Comparison of ENCODE assay signal across 7 mouse cellular contexts in genomic region chr11:53479783-53480301, GRCm38 (mm10). TPM values are rescaled to one million over a fixed set of nuclear protein-coding genes. Genes with fewer than 3 reads are reported as not detected.
DNase-seq lines count a peak whose midpoint lies in the region; ATAC-seq and TF ChIP-seq lines count a peak whose summit lies in the region.

Gene Gm9945, plus strand, starts transcription at chr11:53480166.
Gene Sowaha, minus strand, starts transcription at chr11:53480274.

- H3K36me3 ChIP-seq in ES-E14 (ENCODE audit: control insufficient read depth, insufficient read depth, low read length, poor library complexity, severe bottlenecking): no peaks in the 10 kb centered on the region
- peaks cover 37% of the 10 kb centered on the region for H3K36me3 ChIP-seq in erythroblast, embryonic 14.5 days (ENCODE audit: control insufficient read depth)
- no peaks in the 10 kb centered on the region for H3K36me3 ChIP-seq in intestine, embryonic 15.5 days
- no peaks in the 10 kb centered on the region for H3K36me3 ChIP-seq in stomach, embryonic 14.5 days (ENCODE audit: control insufficient read depth, insufficient read depth, low read length)

- peaks cover 0 to 2% of the 10 kb centered on the region in 2 experiments; a peak in 1 of 4 replicates for H3K4me1 ChIP-seq in ES-E14 (ENCODE audit: control insufficient read depth in 2 of 2, insufficient read depth in 2 of 2, low read length in 2 of 2, poor library complexity in 1 of 2)
- peaks cover 79% of the 10 kb centered on the region for H3K4me1 ChIP-seq in erythroblast, embryonic 14.5 days (ENCODE audit: control insufficient read depth)
- peaks cover 21% of the 10 kb centered on the region for H3K4me1 ChIP-seq in intestine, embryonic 15.5 days (replicated peaks)
- H3K4me1 ChIP-seq in stomach, embryonic 14.5 days (ENCODE audit: control insufficient read depth, insufficient read depth, low read length): 0 out of 2 replicates have a peak, but pooled peaks cover 6% of the 10 kb centered on the region

- no peaks in the 10 kb centered on the region for H3K9me3 ChIP-seq in ES-E14 (ENCODE audit: control insufficient read depth, insufficient read depth, low read depth, low read length)
- H3K9me3 ChIP-seq in erythroblast, embryonic 14.5 days (ENCODE audit: control insufficient read depth, low read length): peaks cover 13% of the 10 kb centered on the region
- no peaks in the 10 kb centered on the region for H3K9me3 ChIP-seq in intestine, embryonic 15.5 days
- H3K9me3 ChIP-seq in stomach, embryonic 14.5 days (ENCODE audit: control insufficient read depth, low read depth, low read length): 0 out of 2 replicates have a peak, but pooled peaks cover 3% of the 10 kb centered on the region

- H3K9ac ChIP-seq in ES-E14 (ENCODE audit: insufficient read depth, low read depth, low read length, poor library complexity, severe bottlenecking): peak within 1 kb of the TSS; percentile 15; the same call in 1 of the 2 replicates
- peak within 1 kb of the TSS; percentile 29 for H3K9ac ChIP-seq in intestine, embryonic 15.5 days
- no peak within 1 kb of the TSS for H3K9ac ChIP-seq in stomach, embryonic 14.5 days (replicated peaks; ENCODE audit: low read depth, low read length)

- in situ Hi-C loops in ES-E14 (cut with MboI; ENCODE audit: low sequenced_read_pairs in 2 of 2, unreplicated experiment in 2 of 2): no loop called here

- H3K27ac ChIP-seq in ES-E14 (ENCODE audit: insufficient read depth, low read depth, low read length, poor library complexity, severe bottlenecking): no peak within 1 kb of the TSS
- no peak within 1 kb of the TSS for H3K27ac ChIP-seq in intestine, embryonic 15.5 days
- no peak within 1 kb of the TSS for H3K27ac ChIP-seq in stomach, embryonic 14.5 days (ENCODE audit: low read length)

- WGBS in intestine, embryonic 15.5 days: 3% methylated on average over 40 of the region's 40 CpGs
- WGBS in stomach, embryonic 14.5 days: 4% methylated on average over 40 of the region's 40 CpGs

- intact Hi-C loops in left cerebral cortex, postnatal 10 days (cut with DNase I): no loop called here

- peak within 1 kb of the TSS; percentile 86 for H3K4me2 ChIP-seq in intestine, embryonic 15.5 days (replicated peaks)
- peak within 1 kb of the TSS; percentile 69 for H3K4me2 ChIP-seq in stomach, embryonic 14.5 days (replicated peaks; ENCODE audit: low read depth, low read length)

- ATAC-seq in intestine, embryonic 15.5 days: peak; percentile 82
- ATAC-seq in megakaryocyte, adult 5-6 weeks (ENCODE audit: poor library complexity, severe bottlenecking): peak; percentile 27; the same call in 1 of the 2 replicates
- peak; percentile 56; the same call in 1 of the 2 replicates for ATAC-seq in stomach, embryonic 14.5 days (ENCODE audit: insufficient number of reproducible peaks, insufficient read depth, low FRiP score, low read depth)

- H3K27me3 ChIP-seq in erythroblast, embryonic 14.5 days (ENCODE audit: control insufficient read depth): peaks cover 53% of the 10 kb centered on the region
- peaks cover 52% of the 10 kb centered on the region for H3K27me3 ChIP-seq in intestine, embryonic 15.5 days (replicated peaks)
- H3K27me3 ChIP-seq in stomach, embryonic 14.5 days (ENCODE audit: control insufficient read depth, insufficient read depth, low read length): peaks cover 49% of the 10 kb centered on the region

- no peak for DNase-seq in ES-E14 (ENCODE audit: low read depth, low spot score)
- peak; percentile 29 for DNase-seq in adrenal gland, postnatal 25 days
- peak; percentile 60 to 61 for DNase-seq in left cerebral cortex, postnatal 10 days (ENCODE audit: extremely low spot score in 1 of 2, low spot score in 2 of 2)

- H3K4me3 ChIP-seq in ES-E14 (ENCODE audit: insufficient read depth in 1 of 2, low read depth in 1 of 2, low read length in 2 of 2, poor library complexity in 1 of 2, severe bottlenecking in 1 of 2): peak within 1 kb of the TSS; percentile 61 to 67
- peak within 1 kb of the TSS; percentile 97 for H3K4me3 ChIP-seq in erythroblast, embryonic 14.5 days (replicated peaks)
- peak within 1 kb of the TSS; percentile 43 for H3K4me3 ChIP-seq in intestine, embryonic 15.5 days (replicated peaks)
- peak within 1 kb of the TSS; percentile 29 for H3K4me3 ChIP-seq in stomach, embryonic 14.5 days (ENCODE audit: low read depth, low read length)

TF ChIP-seq in ES-E14, 5 proteins besides CTCF, POLR2A, EP300 and RAD21:
- TF ChIP-seq MAFK (IDR thresholded peaks at IDR 0.05; ENCODE audit: insufficient read depth, low read depth, low read length): no peak
- TF ChIP-seq ZNF384 (IDR thresholded peaks at IDR 0.05; ENCODE audit: low read depth, low read length): no peak
- no peak for TF ChIP-seq CHD2 (IDR thresholded peaks at IDR 0.05; ENCODE audit: low read depth, low read length)
- 0 out of 2 replicates have a peak, but pooled peaks have one; percentile 13 for TF ChIP-seq HCFC1 (IDR thresholded peaks at IDR 0.05; ENCODE audit: borderline replicate concordance, insufficient read depth, low read length)
- TF ChIP-seq ZC3H11A (IDR thresholded peaks at IDR 0.05; ENCODE audit: borderline replicate concordance, low read depth, low read length): no peak
TF ChIP-seq in ES-E14: peak in this region for 1.

RNA-seq across cellular contexts. Expression of gene Gm9945, which starts in this region (rescaled TPM):
- total RNA-seq in ES-E14 (2012; rRNA removed): not detected in 2 replicates
- not detected in 2 replicates for total RNA-seq in adrenal gland, postnatal 25 days (2021)
- not detected in 2 replicates for polyA plus RNA-seq in erythroblast, embryonic 14.5 days (2012)
- not detected in 2 replicates for polyA plus RNA-seq in intestine, embryonic 15.5 days (2015; fragmentation: Nextera tagmentation; extraction: Ambion mirVana)
- total RNA-seq in left cerebral cortex, postnatal 10 days (2021): 1 to 10 TPM; 1.1 to 2.1 TPM
- not detected in 2 replicates for total RNA-seq in megakaryocyte, adult 5-6 weeks (2015)
- total RNA-seq in megakaryocyte, adult 5-6 weeks (2017): not detected in 2 replicates
- polyA plus RNA-seq in stomach, embryonic 14.5 days (2014; fragmentation: Nextera tagmentation; extraction: Ambion mirVana): not detected in 2 replicates

RNA-seq across cellular contexts. Expression of gene Sowaha, which starts in this region (rescaled TPM):
- 0.11 and 0.13 TPM in 2 replicates for total RNA-seq in ES-E14 (2012; rRNA removed)
- 0.30 and 0.33 TPM in 2 replicates for total RNA-seq in adrenal gland, postnatal 25 days (2021)
- polyA plus RNA-seq in erythroblast, embryonic 14.5 days (2012): 9.4 and 11.2 TPM in 2 replicates
- 0.56 and 0.57 TPM in 2 replicates for polyA plus RNA-seq in intestine, embryonic 15.5 days (2015; fragmentation: Nextera tagmentation; extraction: Ambion mirVana)
- total RNA-seq in left cerebral cortex, postnatal 10 days (2021): 10 to 100 TPM; 43.8 to 50.1 TPM
- not detected in 2 replicates for total RNA-seq in megakaryocyte, adult 5-6 weeks (2015)
- total RNA-seq in megakaryocyte, adult 5-6 weeks (2017): not detected in 2 replicates
- 0.13 and 0.24 TPM in 2 replicates for polyA plus RNA-seq in stomach, embryonic 14.5 days (2014; fragmentation: Nextera tagmentation; extraction: Ambion mirVana)

Comparison
In these comparisons a context has a peak if more than half of its experiments do, and no peak if none do; other contexts are left out.
1. RNA of gene Sowaha (total RNA-seq): 43.8 to 50.1 TPM in left cerebral cortex, postnatal 10 days; 0.30 to 0.33 TPM in adrenal gland, postnatal 25 days, 0.11 to 0.13 TPM in ES-E14 and not detected in megakaryocyte, adult 5-6 weeks; every median in the first group is over 10 times any median in the second.
2. Peak in DNase-seq in adrenal gland, postnatal 25 days; RNA of the genes that start here not detected or under 1 TPM.
3. Peak in ATAC-seq, H3K4me3 ChIP-seq, H3K9ac ChIP-seq and H3K4me2 ChIP-seq in intestine, embryonic 15.5 days; RNA of the genes that start here not detected or under 1 TPM.
4. Peak in ATAC-seq in megakaryocyte, adult 5-6 weeks; RNA of the genes that start here not detected or under 1 TPM.
5. Peak in ATAC-seq, H3K4me3 ChIP-seq and H3K4me2 ChIP-seq in stomach, embryonic 14.5 days; RNA of the genes that start here not detected or under 1 TPM.
6. H3K4me3 ChIP-seq: peak in every context shown above with its lines; median percentile 97 in erythroblast, embryonic 14.5 days; 64 in ES-E14; 43 in intestine, embryonic 15.5 days; 29 in stomach, embryonic 14.5 days.
7. ATAC-seq: peak in every context shown above with its lines; median percentile 82 in intestine, embryonic 15.5 days; 56 in stomach, embryonic 14.5 days; 27 in megakaryocyte, adult 5-6 weeks.